Mouse (Mus musculus): ENCODE results near the gene Cnnm1.
A peak's percentile ranks its signal among the peaks of the same experiment; 100 is the strongest.

The Cnnm1 gene

DNA sequence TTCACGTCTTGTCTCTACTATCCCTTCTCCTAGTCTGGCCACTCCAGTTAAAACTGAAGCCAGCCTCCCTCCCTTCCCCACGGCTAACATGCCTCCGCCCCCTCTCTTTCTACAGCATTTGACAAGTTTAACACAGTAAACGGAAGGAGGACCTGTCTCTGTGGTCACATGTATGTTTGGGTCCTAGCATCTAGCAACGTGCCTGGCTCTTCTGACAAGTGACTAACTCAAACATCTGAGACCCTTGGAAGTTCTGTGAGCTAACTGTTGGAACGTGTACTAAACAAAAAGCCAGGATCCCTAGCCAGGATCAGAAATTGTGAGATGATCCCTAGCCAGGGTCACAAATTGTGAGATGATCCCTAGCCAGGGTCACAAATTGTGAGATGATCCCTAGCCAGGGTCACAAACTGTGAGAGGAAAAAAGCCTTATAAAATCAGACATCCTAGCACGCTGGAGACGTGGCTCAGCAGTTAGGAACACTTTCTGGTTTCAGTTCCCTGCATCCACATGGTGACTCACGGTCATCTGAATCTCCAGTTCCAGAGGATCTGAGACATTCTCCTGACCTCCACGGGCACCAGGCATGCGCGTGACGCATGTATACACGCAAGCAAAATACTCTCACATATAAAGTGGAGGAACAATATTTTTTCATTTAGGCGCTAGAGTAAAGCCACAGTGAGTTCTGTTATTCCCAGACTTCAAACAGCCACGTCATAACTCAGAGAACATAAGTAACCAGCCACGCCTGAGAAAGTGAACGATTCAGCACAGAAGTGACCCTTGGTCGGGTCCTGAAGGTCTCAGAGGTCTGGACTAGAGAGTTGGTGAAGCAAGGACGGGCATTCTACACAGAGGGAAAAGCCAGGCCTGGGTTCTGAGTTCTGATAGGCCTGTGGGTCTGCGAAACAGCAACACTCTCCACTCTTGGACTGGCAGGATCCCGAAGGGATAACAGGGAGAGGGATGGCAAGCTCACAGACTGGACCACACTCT, 71.7 kb downstream of the Cnnm1 start:
- DNase-seq (ENCODE audit: low spot score) = no peak

DNA sequence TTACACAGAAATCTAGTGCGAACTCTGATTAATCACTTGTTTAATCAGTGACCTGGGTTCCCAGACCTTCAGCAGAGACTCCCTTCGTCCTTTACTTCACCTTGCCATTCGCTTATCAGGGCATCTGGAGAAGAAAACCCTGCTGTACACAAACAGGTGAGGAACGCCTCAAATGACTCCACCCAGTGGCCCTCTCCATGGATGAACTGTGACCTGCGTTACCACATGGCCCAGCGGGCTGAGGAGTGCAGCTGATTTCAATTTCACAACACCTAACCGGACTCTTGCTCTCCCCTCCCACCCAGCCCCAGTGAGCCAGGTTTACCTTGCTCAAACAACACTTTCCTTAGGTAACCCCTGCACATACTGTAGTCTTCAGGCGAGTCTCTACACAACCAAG, 73.6 kb downstream of the Cnnm1 start:
- DNase-seq (ENCODE audit: low spot score) = no peak

DNA sequence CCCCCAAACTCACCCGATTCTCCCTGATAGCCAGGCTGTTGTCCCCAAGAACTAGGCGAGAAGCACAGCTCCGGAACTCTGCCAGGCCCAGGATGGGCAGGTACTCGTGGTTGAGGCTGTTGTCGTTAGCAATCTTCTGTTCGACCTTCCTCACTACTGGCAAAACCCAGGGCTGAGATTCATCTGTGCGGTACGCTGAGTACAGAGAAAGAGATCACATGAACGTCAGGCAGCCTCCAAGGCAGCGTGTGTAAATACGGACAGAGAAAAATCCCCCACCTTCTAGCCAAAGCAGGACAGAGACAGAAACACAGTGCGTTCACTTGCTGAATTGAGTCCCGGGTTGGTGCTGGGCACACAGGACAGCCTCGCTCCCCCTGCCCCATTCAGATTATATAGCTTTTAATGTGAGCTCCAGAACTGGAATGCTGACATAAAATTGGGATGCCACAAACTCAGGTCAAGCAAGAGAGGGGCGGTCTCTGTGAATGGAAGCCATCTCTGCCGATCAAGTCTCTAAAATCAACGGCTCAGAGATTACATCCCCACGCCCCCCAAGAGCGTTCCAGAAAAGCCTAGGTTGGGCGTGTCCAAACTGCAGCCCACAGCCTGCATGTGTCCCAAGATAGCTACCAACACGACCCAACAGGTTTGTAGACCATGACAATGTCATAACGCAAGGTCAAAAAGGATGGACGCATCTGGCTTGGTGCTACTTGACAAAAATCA, 75.6 kb downstream of the Cnnm1 start:
- no peak for DNase-seq (ENCODE audit: low spot score)

DNA sequence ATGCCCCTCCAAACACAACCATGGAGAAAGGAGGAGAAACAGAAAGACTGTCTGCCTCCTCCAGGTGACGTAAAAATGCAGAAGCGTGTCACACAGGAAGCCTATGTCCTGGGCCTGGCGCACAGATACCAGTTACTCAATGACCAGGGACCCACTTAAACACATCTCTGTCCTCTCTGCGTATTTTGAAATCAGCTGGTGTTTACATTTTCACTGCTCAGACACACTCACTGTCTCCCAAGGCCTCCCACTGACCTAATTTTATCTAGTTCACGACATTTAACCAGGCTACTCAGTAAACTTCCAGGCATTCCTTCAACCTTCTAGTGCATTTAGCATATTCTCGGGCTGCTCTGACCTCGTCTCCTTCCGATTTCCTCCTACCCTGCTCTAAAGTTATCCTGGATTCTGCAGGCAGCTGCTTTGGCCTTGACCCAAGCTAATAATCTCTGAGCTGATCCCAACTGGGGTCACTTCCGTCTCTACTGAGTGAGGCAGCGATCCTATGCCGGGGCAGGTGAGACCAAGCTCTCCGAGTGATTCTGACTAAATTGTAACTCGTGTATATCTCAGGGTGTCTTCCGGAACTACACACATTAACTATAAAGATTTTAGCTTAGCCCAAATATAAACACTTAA, 76.3 kb downstream of the Cnnm1 start:
- DNase-seq (ENCODE audit: low spot score) = no peak

DNA sequence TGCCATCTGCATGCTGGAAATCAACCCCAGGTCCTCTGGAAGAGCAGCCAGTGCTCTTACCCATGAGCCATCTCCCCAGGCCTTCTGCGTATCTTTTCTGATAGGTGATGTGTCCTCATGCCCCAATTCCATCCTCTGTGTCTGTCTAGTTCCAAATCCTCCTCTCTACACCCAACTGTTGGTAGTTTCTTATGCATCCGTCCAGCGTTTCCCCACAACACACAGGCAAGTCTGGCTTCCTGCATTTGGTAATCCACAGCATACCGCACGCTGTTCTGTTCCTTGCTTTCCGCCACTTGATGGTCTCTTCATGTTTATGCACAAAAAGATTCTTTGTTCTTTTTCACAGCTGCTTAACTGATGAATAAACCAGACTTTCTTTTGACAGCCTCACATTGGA, 77.1 kb downstream of the Cnnm1 start:
- no peak for DNase-seq (ENCODE audit: low spot score)

DNA sequence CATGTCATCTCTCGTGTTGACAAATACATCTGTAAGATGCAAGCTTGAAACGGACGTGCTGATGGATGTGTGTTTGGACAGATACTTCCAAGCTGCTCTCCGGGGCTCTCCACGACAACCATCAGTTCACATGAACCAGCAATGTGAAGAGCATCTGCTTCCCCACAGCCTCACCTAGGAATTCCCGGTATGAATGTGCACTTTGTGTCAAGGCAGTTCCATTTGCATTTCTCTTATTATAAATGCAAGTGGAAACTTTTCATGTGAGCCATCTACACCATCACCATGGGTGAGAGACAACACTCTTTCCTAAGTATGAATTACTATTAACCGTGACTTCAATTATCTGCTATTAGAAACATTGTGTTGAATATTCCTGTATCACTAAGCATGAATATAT, 77.6 kb downstream of the Cnnm1 start:
- DNase-seq (ENCODE audit: low spot score) = no peak

DNA sequence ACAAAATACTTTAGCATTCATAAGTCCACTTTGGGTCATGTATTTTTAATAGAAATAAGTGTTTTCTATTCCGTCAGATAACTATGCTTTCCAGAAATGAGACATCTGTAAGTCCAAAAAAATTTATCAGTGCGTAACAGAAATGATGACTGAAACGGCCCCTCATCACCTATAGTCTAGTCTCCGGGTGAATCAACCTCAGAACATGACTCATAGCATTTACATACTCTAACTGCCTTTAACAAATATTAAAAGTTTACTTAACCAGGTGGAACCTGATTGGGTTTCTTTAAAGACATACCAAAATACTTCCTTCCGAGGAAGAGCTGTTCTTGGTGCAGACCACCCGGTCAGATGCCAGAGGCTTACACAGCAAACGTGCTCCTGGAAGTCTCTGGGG, 78.0 kb downstream of the Cnnm1 start:
- no peak for DNase-seq (ENCODE audit: low spot score)

DNA sequence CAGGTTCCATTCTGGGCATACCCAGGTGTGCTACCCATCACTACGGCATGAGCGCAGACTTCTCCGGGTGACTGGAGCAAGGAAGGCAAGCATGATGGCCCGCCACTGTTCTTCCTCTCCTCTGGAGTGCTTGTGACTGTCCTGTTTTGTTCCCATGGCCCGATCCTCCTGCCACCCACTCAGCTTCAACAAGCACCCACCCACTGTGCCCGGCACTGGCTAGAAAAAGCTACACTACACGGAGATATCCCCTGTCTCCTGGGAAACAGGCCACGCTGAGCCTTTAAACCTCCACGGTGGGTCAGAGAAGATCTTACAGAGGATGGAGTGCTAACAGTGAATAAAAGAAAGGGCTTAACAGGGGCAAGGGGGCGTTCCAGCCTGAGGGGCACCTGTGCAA, 79.0 kb downstream of the Cnnm1 start:
- DNase-seq (ENCODE audit: low spot score) = no peak

DNA sequence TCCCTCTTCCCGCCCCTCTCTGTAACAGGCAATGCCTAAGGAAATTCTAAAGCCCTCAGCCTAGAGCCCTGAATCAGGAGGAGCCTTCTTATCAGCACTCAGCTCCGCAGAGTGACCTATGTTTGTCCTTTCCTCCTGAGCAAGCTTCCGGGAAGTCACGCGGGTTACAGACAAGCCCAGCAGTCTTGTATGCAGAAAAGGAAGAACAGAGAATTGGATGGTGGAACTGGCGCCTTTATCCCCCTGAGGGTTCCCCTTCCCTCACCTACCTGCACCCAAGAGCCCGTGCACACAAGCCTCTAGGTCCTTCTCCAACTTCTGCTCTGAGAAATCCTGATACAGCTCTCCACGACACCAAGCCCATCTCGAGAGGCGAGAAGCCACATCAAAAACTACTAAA, 80.2 kb downstream of the Cnnm1 start:
- no peak for DNase-seq (ENCODE audit: low spot score)

DNA sequence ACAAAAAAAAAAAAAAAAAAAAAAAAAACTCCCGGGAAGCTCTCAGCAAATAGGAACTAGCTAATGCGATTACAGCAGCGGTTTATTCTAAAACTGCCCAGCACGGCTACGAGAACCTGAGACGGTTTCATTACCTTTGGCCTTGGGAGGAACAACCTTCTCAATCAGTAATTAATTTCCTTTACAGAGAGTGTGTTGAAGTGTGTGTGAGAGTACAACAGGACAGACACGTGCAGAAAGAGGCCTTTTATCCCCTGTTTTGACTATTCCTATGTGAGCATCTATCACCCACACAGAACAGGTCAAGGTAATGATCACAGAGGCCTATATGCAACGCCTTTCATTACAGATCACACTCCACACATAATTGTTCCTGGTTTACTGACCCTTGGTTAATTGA, 81.1 kb downstream of the Cnnm1 start:
- no peak for DNase-seq (ENCODE audit: low spot score)

DNA sequence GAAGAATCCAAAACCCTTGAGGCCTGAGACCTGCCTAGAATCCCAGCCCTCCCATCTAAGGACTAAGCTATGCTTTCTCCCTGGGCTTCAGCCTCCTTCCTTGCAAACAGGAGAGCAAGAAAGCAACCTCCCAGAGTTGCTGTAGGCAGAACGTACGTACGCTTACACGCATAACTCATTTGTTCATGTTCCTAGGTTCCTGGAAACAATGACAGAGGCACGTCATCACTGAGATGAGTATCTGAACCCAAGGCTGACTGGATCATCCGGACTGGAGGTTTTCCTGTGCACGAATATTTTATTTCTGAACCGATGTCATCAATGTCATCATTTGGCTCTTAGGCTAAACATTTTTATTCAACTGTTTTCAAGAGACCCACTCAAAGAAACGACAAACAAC, 81.8 kb downstream of the Cnnm1 start:
- no peak for DNase-seq (ENCODE audit: low spot score)

DNA sequence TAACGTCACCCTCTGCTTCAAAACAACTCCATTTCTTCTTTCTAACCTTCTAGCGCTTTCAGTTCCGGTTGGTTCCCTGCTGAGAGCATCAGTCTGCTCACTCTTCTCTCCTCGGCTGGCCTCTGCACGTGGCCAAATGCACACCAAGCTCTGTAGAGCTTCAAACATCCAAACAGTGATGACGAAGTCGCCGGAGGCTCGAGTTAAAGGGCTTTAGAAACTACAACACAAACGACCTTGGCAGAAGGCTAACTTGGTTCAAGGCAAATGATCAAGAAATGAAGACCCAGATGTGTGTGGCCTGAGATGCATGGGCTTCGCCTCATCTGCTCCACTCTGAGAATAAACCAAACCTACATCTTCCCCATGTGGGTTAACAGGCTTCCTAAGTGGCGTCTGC, 83.3 kb downstream of the Cnnm1 start:
- DNase-seq (ENCODE audit: low spot score) = peak; percentile 54

DNA sequence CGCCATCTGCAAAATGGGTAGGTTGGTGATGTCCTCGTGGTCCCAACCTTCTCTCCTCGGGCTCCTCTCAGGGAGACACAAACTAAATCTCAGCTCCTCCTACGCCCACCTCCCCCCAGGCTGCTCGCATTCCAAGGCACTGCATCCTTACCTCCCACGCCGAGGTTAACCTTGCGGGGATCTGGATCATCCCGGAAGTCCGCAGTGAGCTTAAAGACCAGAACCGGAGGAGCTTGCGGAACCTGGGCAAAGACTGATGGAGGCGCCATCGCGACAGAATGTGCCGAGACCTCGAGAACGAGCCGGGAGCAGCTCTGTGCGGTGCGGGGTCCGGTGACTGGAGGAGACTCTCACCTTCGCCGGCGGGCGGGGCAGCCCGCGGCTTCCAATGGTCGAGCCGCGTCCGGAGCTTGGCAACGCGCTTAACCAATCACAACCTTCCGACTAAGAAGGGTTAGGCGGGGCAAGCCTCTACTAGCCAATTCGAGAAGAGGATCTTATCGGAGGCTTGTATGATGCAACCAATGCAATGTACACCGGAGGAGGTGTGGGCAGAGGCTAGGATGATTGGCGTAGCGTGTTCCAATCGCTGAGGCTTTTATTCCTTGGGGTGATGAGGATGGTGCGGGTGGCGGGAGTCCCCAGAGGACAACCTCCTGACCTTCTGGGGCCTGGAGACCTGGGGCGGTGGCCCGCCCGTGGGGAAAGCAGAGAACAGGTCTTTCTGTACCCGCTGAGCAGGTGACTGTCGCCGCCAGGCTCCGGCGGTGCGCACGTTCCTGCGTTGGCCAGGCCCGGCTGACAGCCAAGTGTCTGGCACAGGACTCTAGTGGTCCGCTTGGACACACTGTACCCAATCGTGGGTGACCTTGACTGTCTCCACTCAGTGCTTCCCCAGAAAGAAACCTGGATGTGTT, 84.2 kb downstream of the Cnnm1 start, which contains the start of gene Got1:
Got1 (minus strand) TSS at position 419 of the 917 bp plus-strand sequence.
- DNase-seq (ENCODE audit: low spot score) = peak; percentile 99

DNA sequence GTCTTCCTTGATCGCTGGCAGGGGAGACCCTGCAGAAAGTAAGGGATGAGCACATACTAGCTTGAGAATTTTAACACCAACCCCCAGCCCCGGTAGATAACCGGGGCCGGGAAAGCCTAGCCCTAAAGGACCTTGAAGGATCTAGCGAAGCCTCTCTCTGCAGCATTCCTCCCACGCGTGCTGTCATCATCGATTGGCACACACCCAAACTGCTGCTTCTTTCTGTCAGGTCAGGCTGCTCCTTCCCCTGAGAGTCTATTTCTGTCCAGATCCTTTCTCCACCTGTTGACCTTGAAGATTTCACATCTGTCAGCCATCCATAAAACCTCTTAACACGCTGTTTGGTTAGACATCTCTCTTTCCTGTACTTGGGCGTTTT, 84.9 kb downstream of the Cnnm1 start:
- no peak for DNase-seq (ENCODE audit: low spot score)

DNA sequence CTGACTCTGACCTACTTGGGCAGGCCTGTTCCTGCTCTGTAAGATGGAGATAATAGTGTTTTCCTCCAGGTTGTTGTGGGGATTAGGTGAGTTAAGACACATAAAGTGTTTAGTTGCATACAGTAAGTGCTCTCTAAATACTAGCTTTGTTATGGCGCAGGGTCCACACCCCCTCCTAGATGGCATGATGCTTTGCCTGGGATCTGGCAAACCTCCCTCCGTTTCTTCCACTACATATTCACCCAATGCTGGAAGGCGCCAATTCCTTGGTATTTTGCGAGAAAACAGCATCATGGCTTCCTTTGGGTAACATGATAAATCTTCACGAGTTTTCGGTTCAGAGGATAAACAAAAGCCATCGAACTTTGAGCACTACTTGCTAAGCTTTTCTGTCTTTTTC, 85.3 kb downstream of the Cnnm1 start:
- DNase-seq (ENCODE audit: low spot score) = no peak

DNA sequence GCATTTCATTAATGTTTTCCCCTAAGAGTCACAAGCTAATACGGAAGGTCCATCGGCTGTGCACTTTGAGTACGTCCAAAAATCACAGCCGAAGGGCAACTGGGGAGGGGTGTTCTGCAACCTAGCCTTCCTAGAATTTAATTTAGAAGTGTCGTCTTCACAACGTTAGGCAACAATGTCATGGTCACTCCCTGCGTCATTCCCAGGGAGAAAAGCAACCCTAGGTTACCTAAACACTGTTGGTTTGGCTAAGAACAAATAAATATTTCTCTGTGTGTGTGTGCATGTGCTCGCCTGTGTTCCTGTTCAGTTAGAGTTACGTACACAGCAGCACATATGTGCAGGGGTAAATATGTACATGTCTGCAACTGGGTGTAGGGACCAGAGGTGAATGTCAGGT, 85.8 kb downstream of the Cnnm1 start:
- DNase-seq (ENCODE audit: low spot score) = no peak

DNA sequence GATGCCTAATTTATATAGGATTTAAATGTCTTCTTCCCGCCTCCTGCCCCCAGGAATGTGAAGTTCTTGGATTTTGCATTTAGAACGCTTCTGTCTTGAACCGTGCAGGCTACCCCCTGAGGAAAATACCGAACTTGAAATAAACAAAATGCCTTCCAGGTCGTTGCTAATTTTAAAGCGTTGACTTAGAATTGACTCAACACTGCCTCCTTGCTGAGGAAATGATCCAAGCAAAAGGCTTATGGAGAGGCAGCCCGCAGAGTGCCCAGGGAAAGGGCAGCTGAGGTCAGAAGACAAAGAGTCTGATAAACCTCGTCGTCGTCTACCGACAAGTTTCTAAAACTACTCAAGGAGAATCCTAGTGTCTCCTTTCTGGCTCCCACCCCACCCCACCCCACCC, 86.9 kb downstream of the Cnnm1 start:
- DNase-seq (ENCODE audit: low spot score) = peak; percentile 68

DNA sequence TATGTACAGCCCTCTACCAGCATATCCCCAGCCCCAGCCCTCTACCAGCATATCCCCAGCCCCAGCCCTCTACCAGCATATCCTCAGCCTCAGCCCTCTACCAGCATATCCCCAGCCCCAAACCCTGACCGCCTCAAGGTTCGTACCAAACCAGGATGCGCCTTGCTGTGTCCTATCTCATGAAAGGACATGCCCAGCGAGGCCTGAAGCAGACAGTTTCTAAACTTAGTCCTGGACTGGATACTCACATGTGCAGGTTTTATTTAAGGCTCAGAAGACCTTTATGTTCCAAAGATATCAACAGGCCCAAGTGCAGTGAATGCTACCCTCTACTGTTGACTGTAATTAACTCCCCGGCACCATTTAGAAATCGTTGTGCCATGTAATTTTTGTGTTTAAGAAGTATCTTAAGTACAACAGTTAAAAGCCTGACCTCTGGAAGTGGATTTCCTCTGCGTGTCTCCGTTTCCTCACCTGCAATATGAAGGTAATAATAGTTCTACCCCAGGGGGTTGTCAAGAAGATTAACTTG, 87.9 kb downstream of the Cnnm1 start:
- no peak for DNase-seq (ENCODE audit: low spot score)

DNA sequence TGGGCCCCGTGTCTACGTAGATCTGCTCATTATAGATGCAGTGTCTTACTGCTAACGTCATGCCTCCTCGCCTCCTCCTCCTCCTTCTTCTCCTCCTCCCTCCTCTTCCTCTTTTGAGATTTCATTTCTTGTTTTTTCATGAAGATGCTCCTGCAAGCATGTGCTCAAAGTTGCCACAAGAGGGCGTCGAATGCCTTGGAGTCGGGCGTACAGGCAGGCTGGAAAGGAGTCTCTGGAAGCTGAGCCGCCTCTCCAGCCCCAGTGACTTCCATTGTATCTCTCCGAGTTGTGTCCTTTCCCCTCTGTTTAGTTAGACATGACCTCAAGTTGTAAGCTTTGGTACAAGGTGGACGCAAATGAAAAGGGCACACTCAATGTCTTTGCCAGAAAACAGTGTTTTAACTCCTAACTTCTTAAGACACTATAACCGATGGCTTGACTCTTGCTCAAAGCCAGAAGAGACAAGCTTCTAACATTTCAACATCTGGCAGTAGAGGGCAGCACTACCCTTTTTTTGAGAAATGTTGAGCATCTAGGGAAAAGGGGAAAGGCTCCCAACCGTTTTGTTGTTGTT, 90.0 kb downstream of the Cnnm1 start:
- DNase-seq (ENCODE audit: low spot score) = peak; percentile 97

DNA sequence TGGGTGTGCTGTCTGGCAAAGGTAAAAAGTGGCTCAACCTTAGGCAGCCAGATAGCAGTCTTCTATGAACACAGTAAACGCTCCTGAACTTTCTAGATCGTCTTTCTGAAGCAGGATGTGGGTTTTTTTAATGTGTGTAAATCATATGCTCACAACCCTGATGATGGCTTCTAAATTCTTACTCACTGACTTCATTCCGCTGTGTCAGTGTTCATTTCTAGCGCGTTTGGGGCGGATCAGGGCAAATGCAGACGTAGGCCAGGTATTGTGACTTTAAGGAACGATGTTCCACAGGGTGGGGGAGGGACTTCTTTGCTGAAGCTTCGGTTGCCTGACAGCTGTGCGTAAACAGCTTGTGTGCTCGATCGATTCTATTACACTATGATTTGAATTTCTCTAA, 90.7 kb downstream of the Cnnm1 start:
- DNase-seq (ENCODE audit: low spot score) = no peak

DNA sequence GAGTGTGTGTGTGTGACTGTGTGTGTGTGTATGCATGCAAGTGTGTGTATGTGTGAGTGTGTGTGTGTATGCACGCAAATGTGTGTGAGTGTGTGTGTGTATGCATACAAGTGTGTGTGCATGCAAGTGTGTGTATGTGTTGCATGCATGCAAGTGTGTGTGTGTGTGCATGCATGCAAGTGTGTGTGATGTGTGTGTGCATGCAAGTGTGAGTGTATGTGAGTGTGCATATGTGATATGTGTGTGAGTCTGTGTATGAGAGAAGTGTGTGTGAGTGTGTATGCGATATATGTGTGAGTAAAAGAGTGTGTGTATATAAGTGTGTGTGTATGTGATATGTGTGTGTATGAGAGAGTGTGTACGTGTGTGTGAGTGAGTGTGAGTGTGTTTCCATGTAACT, 95.1 kb downstream of the Cnnm1 start:
- no peak for DNase-seq (ENCODE audit: low spot score)
